Mouse (Mus musculus) induced T-regulatory cell, adult 2 months (primary cell): Measurements from ENCODE around the gene Pycr1.

ENCODE experiments used
- DNase-seq: peaks from one replicate; pipeline ENCODE4 v3.0.0-alpha.2; 2012; ENCODE audit warnings: low read depth

Gene Pycr1

GRCm38 (mm10) chr11:120626785-120627467 lies 16.6 kb downstream of the Pycr1 start:
- DNase-seq: peak; percentile 28

GRCm38 (mm10) chr11:120625152-120625775 lies 18.3 kb downstream of the Pycr1 start, which contains the start of gene Sirt7:
Sirt7 (minus strand) TSS chr11:120625240.
- peak; percentile 26 for DNase-seq

DNA sequence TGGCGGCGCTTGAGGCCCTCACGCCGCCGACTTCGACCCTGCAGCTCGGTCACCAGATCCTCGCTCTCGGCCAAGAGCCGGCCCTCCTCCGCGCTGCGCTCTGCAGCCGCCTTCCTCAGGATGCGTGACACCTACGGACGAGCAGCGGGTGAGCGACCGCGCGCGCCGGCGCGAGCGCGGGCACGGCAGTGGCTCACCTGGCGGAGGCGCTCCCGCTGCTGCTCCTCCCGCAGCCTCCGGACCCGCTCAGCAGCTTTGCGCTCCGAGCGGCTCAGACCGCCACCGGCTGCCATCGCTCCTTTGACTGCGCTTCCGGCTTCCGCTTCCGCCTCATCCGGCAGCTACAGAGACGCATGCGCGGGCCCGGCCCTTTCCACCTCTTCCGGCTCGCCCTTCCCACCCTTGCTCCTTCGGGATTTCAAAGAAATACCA lies 18.9 kb downstream of the Pycr1 start:
- peak; percentile 93 for DNase-seq

GRCm38 (mm10) chr11:120623961-120624679 lies 19.4 kb downstream of the Pycr1 start:
- DNase-seq: peak; percentile 83

DNA sequence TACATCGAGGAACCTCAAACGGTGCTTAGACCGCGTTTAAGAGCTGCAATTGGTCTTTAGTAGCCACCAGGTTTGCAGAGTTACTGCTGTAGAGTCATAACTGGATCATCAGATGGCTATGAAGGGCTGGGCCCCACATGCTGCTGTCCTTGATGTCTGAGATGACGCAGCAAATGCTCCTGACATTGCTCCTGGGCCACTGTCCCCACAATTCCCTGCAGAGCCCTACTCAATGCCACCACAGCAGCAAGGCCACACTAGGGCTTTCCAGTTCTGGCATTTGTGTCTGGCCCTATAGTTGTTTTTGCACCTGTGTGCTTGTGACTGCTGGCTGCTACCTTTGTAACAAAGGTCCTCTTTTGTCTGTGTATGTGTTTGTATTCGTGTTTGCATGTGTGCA lies 20.8 kb downstream of the Pycr1 start:
- no peak for DNase-seq

DNA sequence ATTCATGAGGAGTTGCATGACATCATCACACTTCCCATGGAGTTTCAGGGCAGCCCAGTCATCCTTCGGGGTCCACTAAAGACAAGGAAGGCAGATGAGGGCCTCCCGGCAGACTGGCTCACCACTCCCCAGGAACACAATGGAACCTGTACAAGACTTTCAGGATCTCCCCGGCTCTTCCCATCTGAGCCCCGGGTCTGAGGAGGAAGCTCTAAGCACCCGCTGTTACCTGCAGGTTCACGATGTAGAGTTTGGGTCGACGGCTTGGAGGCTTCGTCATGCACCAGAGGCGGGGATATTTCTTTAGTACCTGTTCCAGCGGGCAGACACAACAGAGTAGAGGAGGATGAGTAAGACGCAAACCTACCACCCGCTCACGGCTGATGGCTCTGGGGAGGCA lies 23.4 kb downstream of the Pycr1 start:
- DNase-seq: no peak

DNA sequence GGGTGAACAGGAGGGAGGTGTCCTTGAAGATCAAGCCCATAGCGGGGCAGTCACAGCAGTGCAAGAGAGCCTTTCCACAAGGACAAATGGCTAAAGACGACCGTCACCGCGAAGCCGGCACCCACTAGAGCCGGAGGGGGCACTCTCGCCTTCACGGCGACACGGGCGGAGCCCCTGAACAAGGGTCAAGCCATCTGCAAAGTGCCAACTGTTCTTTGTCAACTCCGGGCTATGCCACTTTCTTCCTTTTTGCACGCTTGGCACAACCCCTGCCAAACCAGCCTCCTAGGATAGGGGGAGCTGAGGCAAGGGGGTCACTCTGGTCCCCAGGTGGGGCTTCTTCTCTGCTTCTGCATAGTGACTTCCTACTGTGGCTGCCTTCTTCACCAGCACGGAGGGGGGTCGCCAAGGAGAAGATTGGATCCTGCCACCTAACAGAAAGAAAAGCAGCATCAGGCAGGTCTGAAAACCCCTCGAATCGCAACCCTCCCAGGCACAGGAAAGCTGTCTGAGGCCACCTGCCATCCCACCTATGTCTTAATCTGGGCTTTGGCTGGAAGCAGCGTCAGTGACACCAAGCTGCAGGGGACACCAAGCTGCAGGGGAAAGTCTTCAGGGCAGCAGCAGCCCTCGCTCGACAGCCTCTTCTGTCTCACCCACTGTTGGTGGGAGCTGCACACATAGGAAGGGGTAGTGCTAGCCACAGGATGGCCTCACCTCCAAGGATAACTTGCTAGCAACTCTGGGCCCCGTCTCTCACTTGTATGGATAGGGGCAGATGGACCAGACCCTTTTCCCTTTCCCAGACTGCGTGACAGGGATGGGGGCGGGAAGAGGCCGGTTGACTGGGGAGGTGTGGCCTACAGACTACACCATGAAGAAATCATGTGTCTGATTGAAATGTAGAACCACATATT lies 24.7 kb downstream of the Pycr1 start:
- DNase-seq: no peak

GRCm38 (mm10) chr11:120617519-120618112 lies 26.0 kb downstream of the Pycr1 start, which contains the start of gene Pcyt2:
Pcyt2 (minus strand) TSS chr11:120617936.
- peak; percentile 96 for DNase-seq

DNA sequence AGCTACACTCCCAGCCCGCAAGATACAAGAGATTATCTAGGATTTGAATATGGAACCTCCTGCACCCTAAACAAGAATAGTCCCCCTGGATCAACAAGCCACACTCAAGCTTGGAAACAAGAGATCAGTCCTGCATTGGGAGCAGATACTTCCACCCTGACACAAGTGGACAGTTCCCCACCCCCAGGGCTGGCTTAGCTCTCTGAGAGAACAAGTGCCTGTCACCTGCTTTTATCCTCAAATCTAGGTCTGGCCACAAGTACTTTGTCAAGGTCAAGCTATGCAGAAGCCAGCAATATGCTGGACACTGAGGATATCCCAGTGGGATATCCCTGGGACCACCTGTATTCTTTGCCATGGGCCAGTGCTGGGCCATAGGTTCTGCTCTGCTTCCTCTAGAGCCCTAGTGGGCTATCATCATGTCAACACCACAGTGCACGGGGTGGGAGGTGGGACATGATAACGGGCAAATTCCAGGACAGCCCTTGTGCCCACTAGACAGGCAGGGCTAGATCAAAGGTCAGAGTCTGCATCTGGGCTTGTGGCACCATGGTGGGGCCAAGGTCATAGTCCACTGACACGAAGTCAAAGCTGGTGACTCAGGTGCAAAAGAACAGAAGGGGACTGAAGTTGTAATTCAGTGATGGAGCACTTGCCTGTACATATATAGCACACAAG lies 26.8 kb downstream of the Pycr1 start:
- peak; percentile 29 for DNase-seq

DNA sequence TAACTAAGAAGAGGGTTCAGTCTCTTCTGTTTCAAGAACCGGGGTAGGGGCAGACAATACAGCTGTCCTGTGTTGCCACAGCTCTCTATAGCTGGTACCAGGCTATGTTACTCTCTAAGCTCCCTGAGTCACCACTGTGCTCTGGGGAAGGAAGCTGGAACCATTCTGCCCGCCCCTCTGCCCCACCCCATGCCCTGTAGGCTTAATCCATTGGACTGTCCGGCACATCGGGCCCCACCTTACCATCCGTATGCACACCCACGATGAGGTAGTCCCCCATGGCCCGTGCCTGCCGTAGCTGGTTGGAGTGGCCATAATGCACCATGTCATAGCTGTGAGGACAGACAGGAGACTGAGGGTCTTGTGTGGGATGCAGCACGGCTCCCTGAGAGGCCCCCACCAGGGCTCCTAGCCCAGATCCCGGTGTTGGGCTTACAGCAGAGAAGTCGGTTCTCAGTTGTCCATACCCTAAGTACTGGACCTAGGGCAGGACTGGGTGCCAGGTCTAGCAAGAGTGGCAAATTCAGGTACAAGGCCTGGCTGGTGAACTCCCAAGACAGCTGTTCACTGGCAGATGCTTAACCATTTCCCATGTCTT lies 27.9 kb downstream of the Pycr1 start:
- DNase-seq: no peak

- no peak for DNase-seq
Observed at GRCm38 (mm10) chr11:120615167-120615566, 28.4 kb downstream of the Pycr1 start.

DNA sequence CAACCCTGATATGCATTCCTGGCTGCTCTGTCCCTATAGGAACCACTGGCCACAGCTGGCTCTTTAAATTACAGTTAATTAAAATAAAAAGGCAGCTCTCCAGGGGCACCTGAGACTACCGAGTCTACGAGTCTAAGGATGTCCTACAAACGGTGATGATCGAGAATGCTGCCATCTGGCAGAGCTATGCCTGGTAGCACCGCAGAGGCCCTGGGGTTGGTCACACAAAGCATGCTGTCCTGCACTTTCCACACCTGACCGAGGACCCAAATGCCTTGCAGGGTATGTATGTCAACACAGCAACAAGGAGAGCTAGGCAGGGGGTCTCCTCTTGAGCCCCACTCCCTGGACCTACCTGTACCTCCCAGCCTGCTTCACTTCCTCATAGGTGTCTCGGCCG lies 29.6 kb downstream of the Pycr1 start:
- no peak for DNase-seq

- no peak for DNase-seq
Observed at GRCm38 (mm10) chr11:120613481-120613972, 30.0 kb downstream of the Pycr1 start.

GRCm38 (mm10) chr11:120612763-120613162 lies 30.8 kb downstream of the Pycr1 start:
- peak; percentile 86 for DNase-seq

GRCm38 (mm10) chr11:120610477-120611046 lies 33.0 kb downstream of the Pycr1 start:
- no peak for DNase-seq

- no peak for DNase-seq
Observed at GRCm38 (mm10) chr11:120609250-120609649, 34.3 kb downstream of the Pycr1 start.

GRCm38 (mm10) chr11:120608241-120609034 lies 35.1 kb downstream of the Pycr1 start, which contains the start of gene Npb:
Npb (plus strand) TSS chr11:120608477.
- no peak for DNase-seq

- DNase-seq: no peak
Observed at GRCm38 (mm10) chr11:120606764-120607163, 36.8 kb downstream of the Pycr1 start.

- DNase-seq: no peak
Observed at GRCm38 (mm10) chr11:120605667-120606066, 37.9 kb downstream of the Pycr1 start.
